Mouse (Mus musculus) spleen, postnatal 10 days (tissue): ENCODE results near the gene Ank3.
A peak's percentile ranks its signal among the peaks of the same experiment; 100 is the strongest.

Experiments
- DNase-seq, 2 experiments: peaks; one replicate each; pipeline ENCODE4 v3.0.0; 2021 to 2022; ENCODE audit warnings: low spot score in 2 of 2

Ank3 gene

GRCm38 (mm10) chr10:69471841-69472240, 73.3 kb downstream of the Ank3 start:
- no peak for DNase-seq

GRCm38 (mm10) chr10:69476871-69477270, 78.3 kb downstream of the Ank3 start:
- no peak for DNase-seq

GRCm38 (mm10) chr10:69477656-69478055, 79.1 kb downstream of the Ank3 start:
- DNase-seq: no peak

- no peak for DNase-seq
These were observed 80.3 kb downstream of the Ank3 start for GRCm38 (mm10) chr10:69478831-69479230.

GRCm38 (mm10) chr10:69485191-69485786, 86.7 kb downstream of the Ank3 start:
- no peak for DNase-seq

- no peak for DNase-seq
These were observed 91.6 kb downstream of the Ank3 start for GRCm38 (mm10) chr10:69490182-69490581.

- no peak for DNase-seq
These were observed 93.4 kb downstream of the Ank3 start for GRCm38 (mm10) chr10:69491975-69492374.

- no peak for DNase-seq
These were observed 98.8 kb downstream of the Ank3 start for GRCm38 (mm10) chr10:69497382-69497781.

GRCm38 (mm10) chr10:69500171-69500860, 101.7 kb downstream of the Ank3 start:
- no peak for DNase-seq

- DNase-seq: no peak
These were observed 105.2 kb downstream of the Ank3 start for GRCm38 (mm10) chr10:69503791-69504190.

- DNase-seq: no peak
These were observed 109.1 kb downstream of the Ank3 start for GRCm38 (mm10) chr10:69507719-69508118.

GRCm38 (mm10) chr10:69510392-69510791, 111.8 kb downstream of the Ank3 start:
- DNase-seq: no peak

GRCm38 (mm10) chr10:69511234-69511633, 112.7 kb downstream of the Ank3 start:
- DNase-seq: no peak

GRCm38 (mm10) chr10:69521977-69522376, 123.4 kb downstream of the Ank3 start:
- DNase-seq: no peak

GRCm38 (mm10) chr10:69523202-69523601, 124.6 kb downstream of the Ank3 start:
- DNase-seq: peak; percentile 4 to 23

- DNase-seq: no peak
These were observed 128.7 kb downstream of the Ank3 start for GRCm38 (mm10) chr10:69527318-69527717.

- no peak for DNase-seq
These were observed 130.2 kb downstream of the Ank3 start for GRCm38 (mm10) chr10:69528746-69529145.

- DNase-seq: no peak
These were observed 131.8 kb downstream of the Ank3 start for GRCm38 (mm10) chr10:69530326-69530725.

GRCm38 (mm10) chr10:69531569-69531968, 133.0 kb downstream of the Ank3 start:
- DNase-seq: no peak

- DNase-seq: no peak
These were observed 133.7 kb downstream of the Ank3 start for GRCm38 (mm10) chr10:69532169-69532730.

GRCm38 (mm10) chr10:69533505-69534388, 135.2 kb downstream of the Ank3 start:
- DNase-seq: no peak

- DNase-seq: no peak
These were observed 136.1 kb downstream of the Ank3 start for GRCm38 (mm10) chr10:69534716-69535115.
